Mouse (Mus musculus) stomach, postnatal 0 days (tissue): ENCODE data around the gene Polr2a. TPM values are rescaled to one million over a fixed set of nuclear protein-coding genes. Genes with fewer than 3 reads are reported as not detected.
A peak's percentile ranks its signal among the peaks of the same experiment; 100 is the strongest.

ENCODE experiments used
- ATAC-seq: fragments of 200-750 bp; cut with Nextera tagmentation; 2 replicates; pipeline ENCODE4 v1.8.0; 2017; ENCODE audit not compliant: low FRiP score, low TSS enrichment
- DNase-seq: peaks from one replicate; pipeline ENCODE4 v3.0.0-alpha.2; 2016; ENCODE audit warnings: low spot score
- H3K27ac ChIP-seq: fragments of 300-500 bp; sonication (generic); replicated peaks from 2 replicates; pipeline ENCODE4 v1.5.1; 2014; ENCODE audit warnings: mild to moderate bottlenecking, control low read depth
- H3K27me3 ChIP-seq: fragments of 300-500 bp; sonication (generic); 2 replicates; pipeline ENCODE4 v1.6.1; 2014; ENCODE audit warnings: low read length; ENCODE audit not compliant: control insufficient read depth, insufficient read depth
- H3K36me3 ChIP-seq: fragments of 300-500 bp; sonication (generic); 2 replicates; pipeline ENCODE4 v1.6.1; 2014; ENCODE audit warnings: low read length, mixed read lengths; ENCODE audit not compliant: control insufficient read depth, insufficient read depth
- H3K4me1 ChIP-seq: fragments of 300-500 bp; sonication (generic); replicated peaks from 2 replicates; pipeline ENCODE4 v1.6.1; 2014; ENCODE audit warnings: antibody characterized with exemption; ENCODE audit not compliant: control insufficient read depth, insufficient read depth
- H3K4me2 ChIP-seq: fragments of 300-500 bp; sonication (generic); replicated peaks from 2 replicates; pipeline ENCODE4 v1.6.1; 2014; ENCODE audit warnings: low read depth, mild to moderate bottlenecking, control low read depth, moderate library complexity
- H3K4me3 ChIP-seq: fragments of 300-500 bp; sonication (generic); 2 replicates; pipeline ENCODE4 v1.5.1; 2014; ENCODE audit warnings: low read depth, low read length, control low read depth
- H3K9ac ChIP-seq: fragments of 300-500 bp; sonication (generic); 2 replicates; pipeline ENCODE4 v1.6.1; 2014; ENCODE audit warnings: mild to moderate bottlenecking, low read length, control low read depth, mixed read lengths
- H3K9me3 ChIP-seq: fragments of 300-500 bp; sonication (generic); 2 replicates; pipeline ENCODE4 v1.6.1; 2016; ENCODE audit warnings: low read length; ENCODE audit not compliant: control insufficient read depth
- CTCF ChIP-seq: IDR thresholded peaks from 2 replicates; pipeline ENCODE4 v1.5.1; 2016; ENCODE audit warnings: antibody characterized with exemption, low read depth, mild to moderate bottlenecking, moderate library complexity
- EP300 ChIP-seq: optimal IDR thresholded peaks from 2 replicates; pipeline ENCODE3; 2016; ENCODE audit warnings: antibody characterized with exemption
- WGBS: fragments of 180-500 bp; shearing (Covaris S2); extraction: QIAGEN DNeasy Blood & Tissue Kit; methylation state at CpG from one replicate; pipeline ENCODE4 v1.1.7; 2014; 5-methylcytosine and 5-hydroxymethylcytosine counted together
- polyA plus RNA-seq: library from polyadenylated mRNA; unstranded; fragments of >200 nt; fragmentation: Nextera tagmentation; extraction: Ambion mirVana; gene quantifications from 2 replicates; pipeline ENCODE4 v1.2.1, GENCODE M21; 2015

Gene Polr2a
- polyA plus RNA-seq, 1 experiment from 2014 or later = 7.9 TPM

GRCm38 (mm10) chr11:69800138-69800391 lies 41.6 kb upstream of the Polr2a start:
- peak overlapping the region; percentile 73 for H3K4me2 ChIP-seq
- no peak overlapping the region for H3K9ac ChIP-seq
- H3K4me1 ChIP-seq = peaks cover 4% of the 10 kb centered on the region
- ATAC-seq = no peak
- peak overlapping the region; percentile 44; the same call in 1 of the 2 replicates for H3K4me3 ChIP-seq
- TF ChIP-seq CTCF (no peak), EP300 (no peak)
- H3K36me3 ChIP-seq = no peaks in the 10 kb centered on the region
- H3K9me3 ChIP-seq = no peaks in the 10 kb centered on the region
- peak overlapping the region; percentile 24 for H3K27ac ChIP-seq
- WGBS = 16% methylated on average over 11 of the region's 11 CpGs
- no peaks in the 10 kb centered on the region for H3K27me3 ChIP-seq
- DNase-seq = peak; percentile 31

- Histone ChIP-seq H3K4me3 (no peak overlapping the region), H3K36me3 (no peaks in the 10 kb centered on the region), H3K9me3 (no peaks in the 10 kb centered on the region), H3K9ac (no peak overlapping the region), H3K27me3 (no peaks in the 10 kb centered on the region), H3K4me1 (peaks cover 4% of the 10 kb centered on the region), H3K4me2 (0 out of 2 replicates have a peak overlapping the region, but pooled peaks have one; percentile 73), H3K27ac (no peak overlapping the region)
- no peak for DNase-seq
- TF ChIP-seq CTCF = 0 out of 2 replicates have a peak, but pooled peaks have one; percentile 8
- TF ChIP-seq EP300 = no peak
- no peak for ATAC-seq
- WGBS = 48% methylated on average over 12 of the region's 12 CpGs
Measured at GRCm38 (mm10) chr11:69799394-69800137, 41.1 kb upstream of the Polr2a start.

- no peak for TF ChIP-seq CTCF
- TF ChIP-seq EP300 = no peak
- Histone ChIP-seq H3K9ac (no peak overlapping the region), H3K9me3 (no peaks in the 10 kb centered on the region), H3K36me3 (no peaks in the 10 kb centered on the region), H3K27ac (no peak overlapping the region), H3K4me2 (no peak overlapping the region), H3K27me3 (no peaks in the 10 kb centered on the region), H3K4me1 (peaks cover 4% of the 10 kb centered on the region), H3K4me3 (no peak overlapping the region)
- WGBS = 65% methylated on average over 7 of the region's 7 CpGs
- DNase-seq = no peak
- ATAC-seq = no peak
Measured at GRCm38 (mm10) chr11:69797924-69798323, 39.5 kb upstream of the Polr2a start.

GRCm38 (mm10) chr11:69795983-69796435 lies 37.6 kb upstream of the Polr2a start:
- no peaks in the 10 kb centered on the region for H3K27me3 ChIP-seq
- DNase-seq = no peak
- TF ChIP-seq CTCF = no peak
- TF ChIP-seq EP300 = no peak
- H3K36me3 ChIP-seq = no peaks in the 10 kb centered on the region
- no peak for ATAC-seq
- H3K27ac ChIP-seq = no peak overlapping the region
- peaks cover under 1% of the 10 kb centered on the region; the same call in 1 of the 2 replicates for H3K4me1 ChIP-seq
- WGBS = 4% methylated on average over 13 of the region's 13 CpGs
- H3K9me3 ChIP-seq = no peaks in the 10 kb centered on the region
- H3K4me2 ChIP-seq = peak overlapping the region; percentile 95
- peak overlapping the region; percentile 61; the same call in 1 of the 2 replicates for H3K9ac ChIP-seq
- H3K4me3 ChIP-seq = peak overlapping the region; percentile 51

GRCm38 (mm10) chr11:69795168-69795982 lies 36.9 kb upstream of the Polr2a start, which contains the start of gene Chrnb1:
TSS of gene Chrnb1 (minus strand) at chr11:69795943.
- WGBS = 1% methylated on average over 52 of the region's 52 CpGs
- Histone ChIP-seq H3K4me2 (peak within 1 kb of the TSS; percentile 95), H3K9ac (peak within 1 kb of the TSS; percentile 61), H3K36me3 (no peaks in the 10 kb centered on the region), H3K27ac (0 out of 2 replicates have a peak within 1 kb of the TSS, but pooled peaks have one; percentile 45), H3K4me1 (no peaks in the 10 kb centered on the region), H3K27me3 (no peaks in the 10 kb centered on the region), H3K9me3 (no peaks in the 10 kb centered on the region), H3K4me3 (peak within 1 kb of the TSS; percentile 51)
- TF ChIP-seq CTCF = peak; percentile 21; the same call in 1 of the 2 replicates
- no peak for TF ChIP-seq EP300
- peak; percentile 96 for DNase-seq
- peak; percentile 98 for ATAC-seq
